Mouse (Mus musculus) frontal cortex, postnatal 25 days (tissue): ENCODE data around the gene Alg11.
A peak's percentile ranks its signal among the peaks of the same experiment; 100 is the strongest.

Experiments
- DNase-seq, 2 experiments: peaks; one replicate each; pipeline ENCODE4 v3.0.0; 2022; ENCODE audit warnings: low spot score in 2 of 2

Gene Alg11

GRCm38 (mm10) chr8:22060446-22060889 is at the start of gene Alg11:
Gene Alg11 (plus strand): TSS chr8:22060721.
- DNase-seq, result peak; percentile 85 to 93

GRCm38 (mm10) chr8:22013034-22013707 is 47.4 kb upstream of the Alg11 start:
- no peak for DNase-seq

- DNase-seq, result no peak
These were observed 42.8 kb upstream of the Alg11 start for GRCm38 (mm10) chr8:22017731-22018130.

GRCm38 (mm10) chr8:22019498-22019897 is 41.0 kb upstream of the Alg11 start:
- DNase-seq, result no peak

GRCm38 (mm10) chr8:22022244-22022643 is 38.3 kb upstream of the Alg11 start:
- no peak for DNase-seq

GRCm38 (mm10) chr8:22025241-22025640 is 35.3 kb upstream of the Alg11 start:
- DNase-seq, result no peak

- DNase-seq, result no peak
These were observed 31.5 kb upstream of the Alg11 start for GRCm38 (mm10) chr8:22028973-22029372.

- DNase-seq, result no peak
These were observed 29.5 kb upstream of the Alg11 start for GRCm38 (mm10) chr8:22030990-22031389.

GRCm38 (mm10) chr8:22036137-22036536 is 24.4 kb upstream of the Alg11 start:
- no peak for DNase-seq

- no peak for DNase-seq
These were observed 23.5 kb upstream of the Alg11 start for GRCm38 (mm10) chr8:22037022-22037421.

GRCm38 (mm10) chr8:22039468-22040152 is 20.9 kb upstream of the Alg11 start:
- no peak for DNase-seq

- no peak for DNase-seq
These were observed 20.4 kb upstream of the Alg11 start for GRCm38 (mm10) chr8:22040153-22040509.

- no peak for DNase-seq
These were observed 18.0 kb upstream of the Alg11 start for GRCm38 (mm10) chr8:22042515-22042914.

- no peak for DNase-seq
These were observed 16.8 kb upstream of the Alg11 start for GRCm38 (mm10) chr8:22043706-22044105.

- DNase-seq, result peak in 1 of 2 experiments; percentile 13
These were observed 12.6 kb upstream of the Alg11 start for GRCm38 (mm10) chr8:22047699-22048464.

- no peak for DNase-seq
These were observed 5.6 kb upstream of the Alg11 start for GRCm38 (mm10) chr8:22054674-22055491.

GRCm38 (mm10) chr8:22055492-22055877 is 5.0 kb upstream of the Alg11 start:
- no peak for DNase-seq

- DNase-seq, result no peak
These were observed 3.7 kb upstream of the Alg11 start for GRCm38 (mm10) chr8:22056850-22057249.

- no peak for DNase-seq
These were observed 2.2 kb upstream of the Alg11 start for GRCm38 (mm10) chr8:22058368-22058767.

GRCm38 (mm10) chr8:22059153-22059738 is 1.3 kb upstream of the Alg11 start:
- DNase-seq, result no peak

- DNase-seq, result peak in 1 of 2 experiments; percentile 20
These were observed 588 bp upstream of the Alg11 start, which contains the start of gene Atp7b for GRCm38 (mm10) chr8:22059821-22060445. Gene Atp7b (minus strand): TSS chr8:22060305.
